Mouse (Mus musculus) midbrain, embryonic 16.5 days (tissue): ENCODE results near the gene Astl. TPM values are rescaled to one million over a fixed set of nuclear protein-coding genes. Genes with fewer than 3 reads are reported as not detected.

Experiments used
- ATAC-seq: fragments of 200-750 bp; cut with Nextera tagmentation; 2 replicates; pipeline ENCODE4 v1.8.0; 2017; ENCODE audit warnings: moderate TSS enrichment
- H3K27ac ChIP-seq: fragments of 300-500 bp; sonication (generic); 2 replicates; pipeline ENCODE4 v1.5.1; 2014; ENCODE audit warnings: mild to moderate bottlenecking, low read length, mixed read lengths
- H3K27me3 ChIP-seq: fragments of 300-500 bp; sonication (generic); 2 replicates; pipeline ENCODE4 v1.6.1; 2014; ENCODE audit warnings: low read depth, low read length, mixed read lengths; ENCODE audit not compliant: control insufficient read depth, insufficient read depth
- H3K36me3 ChIP-seq: fragments of 300-500 bp; sonication (generic); 2 replicates; pipeline ENCODE4 v1.6.1; 2014; ENCODE audit warnings: mild to moderate bottlenecking, low read length, moderate library complexity, mixed read lengths; ENCODE audit not compliant: control insufficient read depth, insufficient read depth
- H3K4me1 ChIP-seq: fragments of 300-500 bp; sonication (generic); 2 replicates; pipeline ENCODE4 v1.6.1; 2014; ENCODE audit warnings: mild to moderate bottlenecking, low read length, mixed read lengths; ENCODE audit not compliant: control insufficient read depth, insufficient read depth
- H3K4me2 ChIP-seq: fragments of 300-500 bp; sonication (generic); 2 replicates; pipeline ENCODE4 v1.6.1; 2014; ENCODE audit warnings: mild to moderate bottlenecking, low read length, mixed read lengths
- H3K4me3 ChIP-seq: fragments of 300-500 bp; sonication (generic); 2 replicates; pipeline ENCODE4 v1.5.1; 2014; ENCODE audit warnings: low read depth, mild to moderate bottlenecking, low read length, moderate library complexity, mixed read lengths
- H3K9ac ChIP-seq: fragments of 300-500 bp; sonication (generic); 2 replicates; pipeline ENCODE4 v1.6.1; 2014; ENCODE audit warnings: low read depth, low read length, mixed read lengths
- H3K9me3 ChIP-seq: fragments of 300-500 bp; sonication (generic); replicated peaks from 2 replicates; pipeline ENCODE4 v1.6.1; 2014; ENCODE audit warnings: mild to moderate bottlenecking, low read length, mixed read lengths; ENCODE audit not compliant: control insufficient read depth, poor library complexity, severe bottlenecking
- WGBS: fragments of 180-500 bp; shearing (Covaris S2); extraction: QIAGEN DNeasy Blood & Tissue Kit; methylation state at CpG from one replicate; pipeline ENCODE4 v1.1.7; 2014; 5-methylcytosine and 5-hydroxymethylcytosine counted together
- polyA plus RNA-seq: library from polyadenylated mRNA; unstranded; fragments of >200 nt; fragmentation: Nextera tagmentation; extraction: Ambion mirVana; gene quantifications from 2 replicates; pipeline ENCODE4 v1.2.1, GENCODE M21; 2015

Astl gene
- polyA plus RNA-seq, 1 experiment from 2014 or later: not detected

DNA sequence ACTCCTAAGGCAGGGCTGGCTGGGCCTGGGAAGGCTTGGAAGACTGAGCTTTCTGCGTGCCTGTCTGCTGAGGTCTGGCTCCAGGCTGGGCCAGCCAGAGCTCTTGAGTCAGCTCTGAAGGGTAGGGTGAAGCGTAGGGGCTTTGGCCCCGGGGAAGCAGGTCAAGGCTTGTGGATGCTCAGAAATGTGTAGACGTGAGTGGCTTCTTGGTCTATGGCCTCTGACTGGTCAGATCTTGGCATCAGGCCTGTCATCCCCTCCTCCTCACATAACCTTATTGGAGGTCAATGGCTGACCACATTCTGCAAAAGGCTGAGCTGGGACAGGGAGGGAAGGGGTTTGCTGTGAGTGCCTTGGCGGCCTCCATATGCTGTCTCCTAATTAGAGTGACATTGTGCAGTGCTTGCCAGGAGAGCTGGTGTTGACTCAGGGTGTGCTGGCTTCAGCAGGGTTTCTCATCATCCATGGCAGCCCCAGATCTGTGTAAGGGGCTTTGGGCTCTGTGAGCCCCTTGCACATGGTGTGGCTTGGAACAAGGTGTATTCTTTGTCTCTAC is 56.2 kb downstream of the Astl start:
- no peak for ATAC-seq
- WGBS: 85% methylated on average over 5 of the region's 5 CpGs

DNA sequence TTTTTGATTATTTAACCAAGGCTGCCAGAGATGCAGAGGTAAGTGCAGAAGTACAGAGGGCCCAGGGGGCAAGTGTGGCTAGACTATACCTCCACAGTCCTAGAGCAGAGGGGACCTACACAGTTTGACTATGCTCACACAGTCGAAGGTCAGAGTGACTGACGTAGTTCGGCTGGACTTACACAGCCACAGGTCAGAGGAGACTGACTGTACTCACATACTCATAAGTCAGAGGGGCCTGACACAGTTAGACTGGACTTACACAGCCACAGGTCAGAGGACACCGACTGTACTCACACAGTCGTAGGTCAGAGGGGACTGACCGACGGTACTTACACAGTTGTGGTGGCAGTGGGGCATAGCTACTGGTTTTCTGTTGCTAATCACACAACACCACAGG is 60.3 kb downstream of the Astl start:
- Histone ChIP-seq H3K4me2 (no peak overlapping the region), H3K9ac (no peak overlapping the region), H3K36me3 (no peaks in the 10 kb centered on the region), H3K9me3 (no peaks in the 10 kb centered on the region), H3K27ac (no peak overlapping the region), H3K27me3 (no peaks in the 10 kb centered on the region), H3K4me3 (no peak overlapping the region), H3K4me1 (no peaks in the 10 kb centered on the region)
- ATAC-seq: no peak
- 95% methylated on average over 7 of the region's 7 CpGs for WGBS

More for the DNA sequence above, 56.2 kb downstream of the Astl start:
- Histone ChIP-seq H3K4me3 (no peak overlapping the region), H3K9ac (no peak overlapping the region), H3K4me2 (no peak overlapping the region), H3K27ac (no peak overlapping the region), H3K27me3 (no peaks in the 10 kb centered on the region), H3K4me1 (no peaks in the 10 kb centered on the region), H3K9me3 (no peaks in the 10 kb centered on the region), H3K36me3 (no peaks in the 10 kb centered on the region)

Other genes starting within 250 kb of the Astl start
- gene Ncaph, start 204.7 kb upstream of the Astl start, polyA plus RNA-seq: 10.0 and 12.6 TPM in 2 replicates
- gene Itpripl1, start 195.2 kb upstream of the Astl start, polyA plus RNA-seq: 8.5 and 9.9 TPM in 2 replicates
- 0.76 and 0.80 TPM in 2 replicates for gene 1810024B03Rik, start 130.4 kb upstream of the Astl start, polyA plus RNA-seq
- gene Snrnp200, start 130.3 kb upstream of the Astl start, polyA plus RNA-seq: 52.1 and 55.5 TPM in 2 replicates
- 60.5 and 61.1 TPM in 2 replicates for gene Ciao1, start 90.8 kb upstream of the Astl start, polyA plus RNA-seq
- gene Tmem127, start 90.7 kb upstream of the Astl start, polyA plus RNA-seq: 52.7 and 54.8 TPM in 2 replicates
- gene Stard7, start 68.4 kb upstream of the Astl start, polyA plus RNA-seq: 91.1 and 94.5 TPM in 2 replicates
- gene Dusp2, start 2.5 kb upstream of the Astl start, polyA plus RNA-seq: 10.8 and 15.6 TPM in 2 replicates
- 0.20 and 0.21 TPM in 2 replicates for gene Adra2b, start 24.6 kb downstream of the Astl start, polyA plus RNA-seq
- gene Gpat2, start 86.6 kb downstream of the Astl start, polyA plus RNA-seq: 0.12 and 0.23 TPM in 2 replicates
- 32.2 and 37.3 TPM in 2 replicates for gene Fahd2a, start 105.9 kb downstream of the Astl start, polyA plus RNA-seq
- 9.1 and 13.0 TPM in 2 replicates for gene Kcnip3, start 183.5 kb downstream of the Astl start, polyA plus RNA-seq
- 0.05 and 0.19 TPM in 2 replicates for gene Prom2, start 202.8 kb downstream of the Astl start, polyA plus RNA-seq
- 6.4 and 7.0 TPM in 2 replicates for gene Zfp661, start 248.5 kb downstream of the Astl start, polyA plus RNA-seq
- gene Mrps5, start 248.6 kb downstream of the Astl start, polyA plus RNA-seq: 155 and 157 TPM in 2 replicates